14 mouse cellular contexts compared by ENCODE assay signal in genomic region chr1:80652803-80653202, GRCm38 (mm10).
"Had no signal": no experiment of that assay in that cellular context is flagged by ENCODE, and none has a peak within 500 bp of the region (broad histone marks: within the 10 kb centered on the region; RNA-seq: fewer than 3 reads in every experiment).

No protein-coding gene starts in this region.

- H3K4me3 ChIP-seq: midbrain, embryonic 10.5 days; midbrain, embryonic 12.5 days; neural tube, embryonic 12.5 days; stomach, embryonic 15.5 days had no signal

- DNase-seq: lung, adult 18-20 months; lung, embryonic 14.5 days; lung, postnatal 10 days; lung, postnatal 4 days; midbrain, embryonic 14.5 days; right cerebral cortex, postnatal 14 days; thymus, adult 2 months; thymus, postnatal 25 days; thymus, postnatal 4 days had no signal

- H3K27ac ChIP-seq: midbrain, embryonic 10.5 days; midbrain, embryonic 12.5 days; neural tube, embryonic 12.5 days; stomach, embryonic 15.5 days; stomach, postnatal 0 days had no signal

- H3K27me3 ChIP-seq: midbrain, embryonic 12.5 days; neural tube, embryonic 12.5 days; stomach, embryonic 15.5 days had no signal

- H3K9me3 ChIP-seq: midbrain, embryonic 10.5 days; midbrain, embryonic 12.5 days; neural tube, embryonic 12.5 days; stomach, embryonic 15.5 days had no signal

- H3K4me2 ChIP-seq: lung, embryonic 14.5 days; midbrain, embryonic 12.5 days; neural tube, embryonic 12.5 days; stomach, embryonic 15.5 days had no signal

- H3K4me1 ChIP-seq: midbrain, embryonic 10.5 days; midbrain, embryonic 12.5 days; neural tube, embryonic 12.5 days; stomach, embryonic 15.5 days had no signal

- H3K36me3 ChIP-seq: midbrain, embryonic 10.5 days; midbrain, embryonic 12.5 days; neural tube, embryonic 12.5 days; stomach, embryonic 15.5 days had no signal

- H3K9ac ChIP-seq: lung, embryonic 14.5 days; midbrain, embryonic 12.5 days; neural tube, embryonic 12.5 days; stomach, embryonic 15.5 days had no signal
